Mouse (Mus musculus): ENCODE data around the gene Gphn.

- no peak for TF ChIP-seq EP300 (IDR thresholded peaks at IDR 0.05; ENCODE audit: low read depth in 1 of 2, low read length in 2 of 2)
- no peak for TF ChIP-seq MAZ (IDR thresholded peaks at IDR 0.05; ENCODE audit: low read depth, low read length)
- no peak for TF ChIP-seq CTCF (IDR thresholded peaks at IDR 0.05 in 2 of 3, conservative IDR thresholded peaks at IDR 0.05 in 1 of 3; ENCODE audit: control insufficient read depth in 1 of 3, insufficient read depth in 1 of 3, low read depth in 2 of 3, low read length in 3 of 3, poor library complexity in 1 of 3, severe bottlenecking in 1 of 3)
- no peak for TF ChIP-seq POLR2A (IDR thresholded peaks at IDR 0.05; ENCODE audit: control insufficient read depth in 1 of 2, insufficient read depth in 1 of 2, low read depth in 1 of 2, low read length in 2 of 2, poor library complexity in 1 of 2)
- no peak for TF ChIP-seq HCFC1 (IDR thresholded peaks at IDR 0.05; ENCODE audit: low read depth, low read length)
- no peak for TF ChIP-seq NELFE (IDR thresholded peaks at IDR 0.05; ENCODE audit: low read depth, low read length)
- TF ChIP-seq SMC3 (IDR thresholded peaks at IDR 0.05; ENCODE audit: low read depth, low read length): no peak
- TF ChIP-seq ETS1 (IDR thresholded peaks at IDR 0.05; ENCODE audit: low read depth, low read length): no peak
- no peak for TF ChIP-seq MAFK (IDR thresholded peaks at IDR 0.05; ENCODE audit: borderline replicate concordance, low read depth, low read length)
- no peak for TF ChIP-seq SIN3A (IDR thresholded peaks at IDR 0.05; ENCODE audit: low read length)
Observed at GRCm38 (mm10) chr12:78727723-78728122, 501.5 kb downstream of the Gphn start.

All from MEL (cell line).